In the genomic region with DNA sequence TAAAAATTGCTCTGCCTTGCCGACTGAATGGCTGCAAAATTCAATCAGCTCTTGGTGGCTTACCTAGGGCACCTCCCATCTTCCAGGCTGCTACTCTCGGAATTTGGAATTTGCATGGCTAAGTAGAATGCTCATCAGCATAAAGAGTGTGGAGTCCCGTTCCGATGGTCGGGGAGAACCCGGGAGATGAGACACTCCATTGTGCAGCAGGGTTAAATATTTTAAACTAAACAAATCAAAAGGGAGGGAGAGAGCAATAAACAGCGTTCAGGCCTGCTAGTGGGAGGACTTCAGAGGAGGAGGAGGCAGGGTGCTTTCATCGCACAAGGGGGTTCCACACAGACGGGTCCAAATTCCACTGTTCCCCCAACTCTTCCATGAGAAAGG, we compare ENCODE assay signal across 8 mouse cellular contexts.
DNase-seq lines count a peak whose midpoint lies in the region; ATAC-seq and TF ChIP-seq lines count a peak whose summit lies in the region.

No protein-coding gene starts in this region.

- no peak for DNase-seq in layer of hippocampus, adult 2 months (ENCODE audit: low spot score in 2 of 2)
- DNase-seq in layer of hippocampus, postnatal 36 days = no peak
- peak; percentile 59 for DNase-seq in kidney, adult 9 months
- DNase-seq in gastrocnemius, adult 18-20 months (ENCODE audit: low spot score) = no peak
- DNase-seq in B cell, adult 2 months = no peak
- no peak for DNase-seq in embryo, embryonic 11 days

- peak overlapping the region; percentile 95 for H3K4me2 ChIP-seq in embryonic facial prominence, embryonic 13.5 days
- peak overlapping the region; percentile 85 for H3K4me2 ChIP-seq in midbrain, embryonic 12.5 days (replicated peaks)

- TF ChIP-seq CTCF in layer of hippocampus, adult 2 months (conservative IDR thresholded peaks at IDR 0.05) = no peak

- 1% methylated on average over 9 of the region's 9 CpGs for WGBS in embryonic facial prominence, embryonic 13.5 days
- 4% methylated on average over 9 of the region's 9 CpGs for WGBS in midbrain, embryonic 12.5 days

- H3K4me1 ChIP-seq in embryonic facial prominence, embryonic 13.5 days = peaks cover 18% of the 10 kb centered on the region
- peaks cover 16% of the 10 kb centered on the region for H3K4me1 ChIP-seq in midbrain, embryonic 12.5 days

- H3K4me3 ChIP-seq in layer of hippocampus, adult 2 months = peak overlapping the region; percentile 61
- H3K4me3 ChIP-seq in embryonic facial prominence, embryonic 13.5 days = peak overlapping the region; percentile 52
- peak overlapping the region; percentile 41 for H3K4me3 ChIP-seq in midbrain, embryonic 12.5 days

- ATAC-seq in embryonic facial prominence, embryonic 13.5 days (ENCODE audit: insufficient number of reproducible peaks, insufficient read depth, low FRiP score, low TSS enrichment, low read depth) = no peak
- ATAC-seq in midbrain, embryonic 12.5 days (ENCODE audit: low FRiP score, low read depth) = peak; percentile 50

- no peaks in the 10 kb centered on the region for H3K36me3 ChIP-seq in embryonic facial prominence, embryonic 13.5 days
- no peaks in the 10 kb centered on the region for H3K36me3 ChIP-seq in midbrain, embryonic 12.5 days

- no peaks in the 10 kb centered on the region for H3K9me3 ChIP-seq in embryonic facial prominence, embryonic 13.5 days
- no peaks in the 10 kb centered on the region for H3K9me3 ChIP-seq in midbrain, embryonic 12.5 days

- H3K9ac ChIP-seq in embryonic facial prominence, embryonic 13.5 days = peak overlapping the region; percentile 70
- H3K9ac ChIP-seq in midbrain, embryonic 12.5 days (replicated peaks) = peak overlapping the region; percentile 37; the same call in 1 of the 2 replicates

- peaks cover 10% of the 10 kb centered on the region; the same call in 1 of the 2 replicates for H3K27me3 ChIP-seq in embryonic facial prominence, embryonic 13.5 days
- H3K27me3 ChIP-seq in midbrain, embryonic 12.5 days = peaks cover 21% of the 10 kb centered on the region

- peak overlapping the region; percentile 73 for H3K27ac ChIP-seq in layer of hippocampus, adult 2 months
- H3K27ac ChIP-seq in embryonic facial prominence, embryonic 13.5 days = peak overlapping the region; percentile 83; the same call in 1 of the 2 replicates
- no peak overlapping the region for H3K27ac ChIP-seq in midbrain, embryonic 12.5 days (replicated peaks)
